Mouse (Mus musculus): ENCODE measurements at regions not wholly inside any gene's neighbourhood (a gene's known extent, or its start where the extent isn't known, plus 50 kb on each side); places are given as distances from the start of the nearest gene placed in this dataset.

DNA sequence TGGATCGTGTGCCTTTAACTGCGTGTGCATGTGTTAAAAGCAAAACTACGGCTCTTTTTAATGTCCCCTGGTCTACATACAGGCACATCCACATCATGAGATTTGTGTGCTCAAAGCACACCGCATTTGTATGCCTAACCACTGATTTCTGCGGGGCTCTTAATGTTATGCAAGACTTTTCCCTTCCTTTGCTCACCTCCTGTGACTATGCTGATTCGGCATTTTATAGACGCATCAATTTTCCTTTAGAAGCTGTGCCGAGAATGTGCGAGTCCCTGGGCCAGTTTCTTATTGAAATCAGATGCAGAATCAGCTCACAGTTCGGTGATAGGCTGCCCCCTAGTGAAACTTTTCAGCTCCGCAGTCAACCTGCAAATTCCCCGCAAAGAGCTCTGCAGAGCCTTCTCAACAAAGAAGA, 124.1 kb upstream of the Tank start:
- peak; percentile 82 for TF ChIP-seq CTCF (conservative IDR thresholded peaks at IDR 0.05; ENCODE audit: low read length)
- TF ChIP-seq POU5F1 (IDR thresholded peaks at IDR 0.05; ENCODE audit: borderline replicate concordance, low read length), result no peak
